Mouse (Mus musculus): ENCODE data around the gene Vmn1r58.
"Not testable (repeated sequence)": the region's sequence is repeated elsewhere in the genome, so short reads cannot be mapped to it uniquely, and the experiment has no call there.

Vmn1r58 gene

DNA sequence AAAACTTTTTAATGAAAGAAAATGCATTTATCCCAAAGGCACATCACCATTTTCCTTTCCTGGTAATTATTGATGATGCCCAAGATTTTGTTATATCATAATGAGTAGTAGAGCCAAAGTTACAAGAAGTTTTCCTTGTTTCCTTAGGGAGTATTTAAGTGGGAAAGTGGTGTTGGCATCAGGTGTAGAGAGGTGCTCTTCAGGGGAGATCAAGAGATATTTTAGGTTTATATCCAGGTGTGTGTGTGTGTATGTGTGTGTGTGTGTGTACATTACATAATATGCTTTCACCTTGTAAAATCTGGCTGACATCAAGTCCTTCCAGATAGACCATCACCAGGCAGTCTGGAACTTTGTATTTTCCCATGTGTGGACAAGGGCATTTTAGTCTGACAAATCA, at the start of gene Vmn1r58:
Gene Vmn1r58 (minus strand): TSS at position 101 of the 400 bp plus-strand sequence.
- H3K9me3 ChIP-seq (ENCODE audit: low read length); H3K27me3 ChIP-seq (ENCODE audit: insufficient read depth, low read length); H3K4me1 ChIP-seq (replicated peaks; ENCODE audit: low read depth, low read length); H3K36me3 ChIP-seq (ENCODE audit: insufficient read depth, low read length); H3K4me3 ChIP-seq (replicated peaks; ENCODE audit: low read length): not testable (repeated sequence)

DNA sequence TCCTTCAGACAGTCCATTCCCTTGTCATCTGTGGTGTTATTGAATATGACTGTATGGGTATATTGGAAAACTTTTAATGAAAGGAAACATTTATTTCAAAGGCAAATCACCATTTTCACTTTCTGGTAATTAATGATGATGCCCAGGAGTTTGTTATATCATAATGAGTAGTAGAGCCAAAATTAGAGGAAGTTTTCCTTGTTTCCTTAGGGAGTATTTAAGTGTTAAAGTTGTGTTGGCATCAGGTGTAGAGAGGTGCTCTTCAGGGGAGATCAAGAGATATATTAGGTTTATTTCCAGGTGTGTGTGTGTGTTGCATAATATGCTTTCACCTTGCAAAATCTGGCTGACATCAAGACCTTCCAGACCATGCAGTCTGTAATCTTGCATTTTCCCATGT, 43.5 kb upstream of the Vmn1r58 start, which contains the start of gene Vmn1r59:
Gene Vmn1r59 (minus strand): TSS at position 101 of the 400 bp plus-strand sequence.
- H3K9me3 ChIP-seq (ENCODE audit: low read length), result peaks cover 30% of the 10 kb centered on the region
- no peak within 1 kb of the TSS for H3K4me3 ChIP-seq (replicated peaks; ENCODE audit: low read length)
- H3K36me3 ChIP-seq (ENCODE audit: insufficient read depth, low read length), result no peaks in the 10 kb centered on the region
- H3K4me1 ChIP-seq (replicated peaks; ENCODE audit: low read depth, low read length), result no peaks in the 10 kb centered on the region
- TF ChIP-seq CTCF (conservative IDR thresholded peaks at IDR 0.05; ENCODE audit: low read length), result no peak
- TF ChIP-seq POU5F1 (IDR thresholded peaks at IDR 0.05; ENCODE audit: borderline replicate concordance, low read length), result no peak
- TF ChIP-seq NANOG (IDR thresholded peaks at IDR 0.05; ENCODE audit: borderline replicate concordance, low read length), result no peak
- H3K27me3 ChIP-seq (ENCODE audit: insufficient read depth, low read length), result no peaks in the 10 kb centered on the region

DNA sequence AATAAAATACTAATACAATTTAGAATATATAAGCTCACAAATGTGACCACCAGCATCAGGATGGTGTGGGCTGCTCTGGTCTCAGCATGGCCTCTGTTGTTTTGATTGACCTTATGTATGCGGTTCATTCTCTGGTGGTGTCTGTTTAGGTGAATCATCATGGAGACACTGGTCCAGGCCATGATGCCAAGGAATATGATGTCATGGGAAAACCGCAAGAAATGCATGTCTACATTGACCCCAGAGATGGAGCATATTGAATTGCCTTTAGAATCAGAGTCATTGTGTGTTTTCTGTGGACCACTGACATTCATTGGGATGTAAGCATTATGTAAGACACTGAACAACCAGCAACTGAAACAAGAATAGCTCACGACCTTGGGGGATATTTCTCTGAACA, 40.8 kb upstream of the Vmn1r58 start:
- H3K36me3 ChIP-seq (ENCODE audit: insufficient read depth, low read length); H3K27me3 ChIP-seq (ENCODE audit: insufficient read depth, low read length); H3K4me3 ChIP-seq (replicated peaks; ENCODE audit: low read length); H3K4me1 ChIP-seq (replicated peaks; ENCODE audit: low read depth, low read length): not testable (repeated sequence)
- H3K9me3 ChIP-seq (ENCODE audit: low read length), result peaks cover 16% of the 10 kb centered on the region

DNA sequence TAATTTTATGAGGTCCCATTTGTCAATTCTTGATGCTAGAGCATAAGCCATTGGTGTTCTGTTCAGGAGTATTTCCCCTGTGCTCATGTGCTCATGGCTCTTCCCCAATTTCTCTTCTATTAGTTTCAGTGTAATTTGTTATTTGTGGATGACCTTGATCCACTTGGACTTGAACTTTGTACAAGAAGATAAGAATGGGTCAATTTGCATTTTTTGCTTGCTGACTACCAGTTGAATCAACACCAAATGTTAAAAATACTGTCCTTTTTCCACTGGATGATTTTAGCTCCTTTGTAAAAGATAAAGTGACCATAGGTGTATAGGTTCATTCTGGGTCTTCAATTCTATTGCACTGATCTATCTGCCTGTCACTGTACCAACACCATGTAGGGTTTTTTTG, 35.4 kb upstream of the Vmn1r58 start:
- Histone ChIP-seq H3K27me3 (ENCODE audit: insufficient read depth, low read length) (no peaks in the 10 kb centered on the region), H3K36me3 (ENCODE audit: insufficient read depth, low read length) (no peaks in the 10 kb centered on the region), H3K9me3 (ENCODE audit: low read length) (no peaks in the 10 kb centered on the region), H3K4me1 (replicated peaks; ENCODE audit: low read depth, low read length) (no peaks in the 10 kb centered on the region), H3K4me3 (replicated peaks; ENCODE audit: low read length) (no peak overlapping the region)
- no peak for TF ChIP-seq POU5F1 (IDR thresholded peaks at IDR 0.05; ENCODE audit: borderline replicate concordance, low read length)
- no peak for TF ChIP-seq NANOG (IDR thresholded peaks at IDR 0.05; ENCODE audit: borderline replicate concordance, low read length)
- no peak for TF ChIP-seq CTCF (conservative IDR thresholded peaks at IDR 0.05; ENCODE audit: low read length)

DNA sequence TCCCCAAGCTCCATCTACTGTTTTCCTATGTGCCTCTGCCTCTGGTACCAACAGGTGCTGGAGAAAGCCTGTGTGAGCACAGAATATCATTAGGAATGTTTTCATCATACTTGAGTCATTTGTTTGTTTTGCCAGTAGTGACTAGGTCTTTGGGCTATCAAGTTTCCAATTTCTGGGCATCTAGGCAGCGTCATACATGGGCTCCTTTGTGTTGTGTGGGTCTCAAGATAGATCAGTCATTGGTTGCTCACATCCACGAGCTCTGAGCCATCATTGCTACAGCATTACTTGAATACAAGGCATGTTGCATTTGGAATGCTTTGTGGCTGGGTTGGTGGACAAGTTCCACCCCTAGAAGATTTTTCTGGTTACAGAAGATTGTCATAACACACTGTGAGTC, 7.0 kb downstream of the Vmn1r58 start:
- Histone ChIP-seq H3K4me3 (replicated peaks; ENCODE audit: low read length) (no peak overlapping the region), H3K36me3 (ENCODE audit: insufficient read depth, low read length) (no peaks in the 10 kb centered on the region), H3K27me3 (ENCODE audit: insufficient read depth, low read length) (no peaks in the 10 kb centered on the region), H3K9me3 (ENCODE audit: low read length) (no peaks in the 10 kb centered on the region), H3K4me1 (replicated peaks; ENCODE audit: low read depth, low read length) (no peaks in the 10 kb centered on the region)
- TF ChIP-seq NANOG (IDR thresholded peaks at IDR 0.05; ENCODE audit: borderline replicate concordance, low read length) (no peak), CTCF (conservative IDR thresholded peaks at IDR 0.05; ENCODE audit: low read length) (no peak), POU5F1 (IDR thresholded peaks at IDR 0.05; ENCODE audit: borderline replicate concordance, low read length) (no peak)

DNA sequence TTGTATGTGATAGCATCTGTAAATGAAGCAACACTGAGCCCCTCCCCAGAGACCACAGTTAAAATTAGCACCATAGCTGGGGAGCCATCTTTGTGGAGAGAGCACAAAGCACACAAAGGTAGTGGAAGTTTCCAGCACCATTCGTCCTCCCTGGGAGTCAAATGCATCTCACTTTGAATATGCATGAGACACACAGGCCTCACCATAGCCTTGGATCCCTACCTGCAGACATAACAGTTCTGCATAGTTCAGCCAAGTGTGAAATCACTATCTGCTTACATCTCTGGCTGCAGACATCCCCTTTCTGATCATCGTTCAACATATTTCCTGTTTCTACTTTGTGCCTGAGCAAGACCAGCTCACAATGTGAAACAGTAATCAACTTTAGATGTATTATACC, 46.5 kb downstream of the Vmn1r58 start:
- H3K9me3 ChIP-seq (ENCODE audit: low read length), result peaks cover 52% of the 10 kb centered on the region
- no peaks in the 10 kb centered on the region for H3K27me3 ChIP-seq (ENCODE audit: insufficient read depth, low read length)
- no peak for TF ChIP-seq NANOG (IDR thresholded peaks at IDR 0.05; ENCODE audit: borderline replicate concordance, low read length)
- no peak for TF ChIP-seq POU5F1 (IDR thresholded peaks at IDR 0.05; ENCODE audit: borderline replicate concordance, low read length)
- TF ChIP-seq CTCF (conservative IDR thresholded peaks at IDR 0.05; ENCODE audit: low read length), result no peak
- no peaks in the 10 kb centered on the region for H3K4me1 ChIP-seq (replicated peaks; ENCODE audit: low read depth, low read length)
- no peaks in the 10 kb centered on the region for H3K36me3 ChIP-seq (ENCODE audit: insufficient read depth, low read length)
- no peak overlapping the region for H3K4me3 ChIP-seq (replicated peaks; ENCODE audit: low read length)

DNA sequence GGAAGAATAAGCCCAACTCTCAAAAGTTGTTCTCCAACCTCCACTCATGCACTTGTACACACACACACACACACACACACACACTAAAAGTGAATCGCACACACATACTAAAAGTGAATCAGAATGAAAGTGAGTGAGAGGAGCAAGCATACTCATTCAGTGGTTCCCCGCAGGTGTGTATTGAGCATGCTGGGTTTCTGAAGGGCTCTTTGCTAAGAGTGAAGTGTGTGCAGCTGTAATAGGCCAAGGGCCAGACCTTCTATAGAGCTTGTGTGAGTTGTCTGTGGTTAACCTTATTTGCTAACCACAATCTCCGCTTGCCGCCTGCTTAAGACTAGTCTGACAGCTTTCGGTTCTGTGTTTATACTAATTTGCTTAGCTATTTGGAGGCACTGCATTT, 49.6 kb downstream of the Vmn1r58 start:
- Histone ChIP-seq H3K36me3 (ENCODE audit: insufficient read depth, low read length) (no peaks in the 10 kb centered on the region), H3K4me1 (replicated peaks; ENCODE audit: low read depth, low read length) (no peaks in the 10 kb centered on the region), H3K27me3 (ENCODE audit: insufficient read depth, low read length) (no peaks in the 10 kb centered on the region), H3K9me3 (ENCODE audit: low read length) (peaks cover 51% of the 10 kb centered on the region), H3K4me3 (replicated peaks; ENCODE audit: low read length) (no peak overlapping the region)
- TF ChIP-seq POU5F1 (IDR thresholded peaks at IDR 0.05; ENCODE audit: borderline replicate concordance, low read length) (no peak), NANOG (IDR thresholded peaks at IDR 0.05; ENCODE audit: borderline replicate concordance, low read length) (no peak), CTCF (conservative IDR thresholded peaks at IDR 0.05; ENCODE audit: low read length) (no peak)

Data from E14TG2a.4 (cell line).